Mouse (Mus musculus) erythroblast, embryonic 14.5 days (primary cell): ENCODE measurements around the gene Dnm1. TPM values are rescaled to one million over a fixed set of nuclear protein-coding genes. Genes with fewer than 3 reads are reported as not detected.

Experiments
- H3K27me3 ChIP-seq: 2 replicates; pipeline ENCODE4 v1.6.1; 2012; ENCODE audit warnings: inconsistent platforms; ENCODE audit not compliant: control insufficient read depth
- H3K36me3 ChIP-seq: 2 replicates; pipeline ENCODE4 v1.6.1; 2012; ENCODE audit warnings: mild to moderate bottlenecking, inconsistent platforms; ENCODE audit not compliant: control insufficient read depth
- H3K4me1 ChIP-seq: 2 replicates; pipeline ENCODE4 v1.6.1; 2012; ENCODE audit warnings: inconsistent platforms; ENCODE audit not compliant: control insufficient read depth
- H3K4me3 ChIP-seq: replicated peaks from 2 replicates; pipeline ENCODE3; 2012; ENCODE audit warnings: moderate library complexity, mild to moderate bottlenecking, inconsistent platforms
- H3K9me3 ChIP-seq: 2 replicates; pipeline ENCODE4 v1.6.1; 2012; ENCODE audit warnings: low read length, inconsistent platforms, mixed read lengths; ENCODE audit not compliant: control insufficient read depth
- GATA1 ChIP-seq: IDR thresholded peaks from 2 replicates; pipeline ENCODE4 v1.6.1; 2012; ENCODE audit warnings: low read length, inconsistent platforms, mixed read lengths
- TAL1 ChIP-seq: IDR thresholded peaks from 3 replicates; pipeline ENCODE4 v1.6.1; 2012; ENCODE audit warnings: low read length, inconsistent platforms, mixed read lengths
- polyA plus RNA-seq: library from polyadenylated mRNA; stranded (reverse); fragments of >175 nt; gene quantifications from 2 replicates; pipeline ENCODE4 v1.2.3, GENCODE M21; 2012

The Dnm1 gene
- polyA plus RNA-seq, 1 experiment, result 0.03 TPM

DNA sequence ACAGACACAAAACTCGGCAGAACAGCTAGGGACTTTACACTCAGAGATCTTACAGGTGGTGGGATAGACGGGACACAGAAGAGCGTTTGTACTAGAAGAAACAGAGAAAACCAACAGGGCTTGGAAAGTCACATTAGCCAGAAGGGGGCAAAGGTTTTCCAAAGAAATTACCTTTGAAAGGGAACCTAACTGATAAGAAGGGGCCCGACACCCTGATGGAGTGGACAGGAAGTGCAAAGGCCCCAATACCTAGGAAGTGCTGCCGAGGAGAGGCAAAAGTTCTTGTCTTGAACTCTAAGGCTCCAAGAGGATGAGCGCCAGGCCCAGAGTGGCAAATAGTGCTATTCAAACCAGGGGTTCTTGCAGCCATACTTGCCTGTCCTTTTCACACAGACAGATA lies 698 bp upstream of the Dnm1 start:
- Histone ChIP-seq H3K27me3 (peaks cover 50% of the 10 kb centered on the region), H3K4me3 (no peak overlapping the region), H3K4me1 (peaks cover 15% of the 10 kb centered on the region), H3K36me3 (no peaks in the 10 kb centered on the region), H3K9me3 (no peaks in the 10 kb centered on the region)
- TF ChIP-seq GATA1, result no peak
- TF ChIP-seq TAL1, result no peak

- no peaks in the 10 kb centered on the region for H3K9me3 ChIP-seq
- H3K4me1 ChIP-seq, result peaks cover 15% of the 10 kb centered on the region
- peaks cover 55% of the 10 kb centered on the region for H3K27me3 ChIP-seq
- H3K4me3 ChIP-seq, result peak within 1 kb of the TSS; percentile 59
- no peaks in the 10 kb centered on the region for H3K36me3 ChIP-seq
- TF ChIP-seq TAL1 (no peak), GATA1 (no peak)
Measured at GRCm38 (mm10) chr2:32352151-32353006, 759 bp downstream of the Dnm1 start, which contains the start of gene Ciz1. Gene Ciz1 (plus strand): TSS chr2:32352327.

DNA sequence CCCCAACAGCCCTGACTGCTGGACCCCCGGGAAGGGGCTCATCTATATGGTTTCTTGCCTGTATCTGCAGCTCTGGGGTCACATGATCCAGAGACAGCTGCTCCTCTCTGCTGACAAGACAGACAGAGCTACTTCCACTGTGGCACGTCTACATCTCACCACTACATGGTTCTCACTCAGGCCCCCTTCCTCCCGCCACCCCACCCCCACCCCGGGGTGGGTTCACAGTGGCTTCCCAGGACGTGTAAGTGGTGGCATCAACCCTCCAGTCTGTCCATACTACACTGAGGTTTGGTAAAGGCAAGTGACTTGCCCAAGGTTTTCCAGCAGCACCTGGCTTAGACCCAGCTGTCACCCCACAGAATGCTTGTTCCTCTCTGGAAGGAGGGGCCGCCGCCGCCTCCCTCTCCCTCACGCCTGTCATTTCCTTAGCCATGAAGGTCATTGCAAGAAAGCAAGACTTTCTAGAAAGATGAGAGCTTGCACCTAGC lies 1.6 kb downstream of the Dnm1 start:
- H3K36me3 ChIP-seq, result no peaks in the 10 kb centered on the region
- peaks cover 15% of the 10 kb centered on the region for H3K4me1 ChIP-seq
- H3K27me3 ChIP-seq, result peaks cover 55% of the 10 kb centered on the region
- no peaks in the 10 kb centered on the region for H3K9me3 ChIP-seq
- H3K4me3 ChIP-seq, result no peak overlapping the region
- TF ChIP-seq TAL1, result no peak
- no peak for TF ChIP-seq GATA1

DNA sequence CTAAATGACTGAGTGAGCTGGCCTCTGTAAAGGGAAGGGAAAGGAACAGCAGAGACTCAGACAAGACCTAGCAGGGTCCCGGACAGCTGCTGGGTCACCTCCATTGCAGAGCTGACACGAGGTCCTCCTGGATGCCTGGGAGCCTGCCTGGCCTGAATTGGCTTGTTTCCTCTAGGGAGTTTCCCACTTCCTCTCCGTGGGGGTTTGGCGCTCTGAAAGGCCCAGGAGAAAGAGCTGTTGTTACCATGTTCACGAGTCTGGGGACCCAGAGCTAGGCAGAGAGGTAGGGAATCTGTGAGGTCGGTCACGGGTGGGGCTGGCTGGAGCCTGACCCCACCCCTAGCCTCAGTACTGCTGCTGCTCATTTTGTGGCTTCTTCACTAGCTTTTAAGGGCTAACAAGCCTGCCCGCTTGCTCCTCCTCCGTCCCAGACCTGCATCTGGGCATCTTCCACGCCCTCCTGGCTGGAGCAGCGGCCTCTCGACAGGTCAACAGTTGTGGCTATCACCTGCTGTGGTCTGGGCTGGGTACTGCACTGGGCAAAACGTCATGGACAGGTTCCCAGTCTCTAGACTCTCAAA lies 2.6 kb downstream of the Dnm1 start:
- H3K36me3 ChIP-seq, result no peaks in the 10 kb centered on the region
- no peak overlapping the region for H3K4me3 ChIP-seq
- H3K27me3 ChIP-seq, result peaks cover 55% of the 10 kb centered on the region
- no peaks in the 10 kb centered on the region for H3K9me3 ChIP-seq
- TF ChIP-seq TAL1 (no peak), GATA1 (no peak)
- peaks cover 15% of the 10 kb centered on the region for H3K4me1 ChIP-seq

DNA sequence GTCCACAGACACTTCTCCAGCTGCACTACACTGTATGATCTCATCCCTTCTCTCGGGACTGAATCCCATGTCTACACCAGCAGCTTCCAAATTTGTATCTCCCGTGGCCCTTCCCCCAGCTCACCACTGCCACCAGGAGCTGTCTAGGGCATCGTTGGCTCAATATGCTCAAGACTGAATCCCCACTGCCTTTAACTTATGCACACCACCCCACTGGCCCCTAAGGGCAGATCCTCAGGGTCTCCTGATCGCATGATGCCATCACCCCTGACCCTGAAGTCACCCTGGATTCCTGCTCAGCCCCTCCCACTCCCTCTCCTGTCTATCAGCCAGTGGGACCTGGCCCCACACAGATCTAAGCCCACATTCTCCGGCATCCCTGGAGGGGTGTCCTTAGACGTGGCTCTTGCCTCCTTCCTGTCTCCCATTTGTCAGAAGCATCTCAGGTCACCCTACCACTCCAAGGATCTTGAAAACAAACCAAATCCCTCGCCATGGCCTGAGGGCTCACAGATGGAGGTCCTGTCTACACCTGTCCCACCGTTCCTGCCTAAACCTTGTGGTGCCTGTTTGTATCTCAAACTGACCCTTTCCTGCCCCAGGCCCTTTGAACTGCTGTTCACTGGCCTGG lies 3.4 kb downstream of the Dnm1 start:
- no peaks in the 10 kb centered on the region for H3K36me3 ChIP-seq
- no peak overlapping the region for H3K4me3 ChIP-seq
- peaks cover 57% of the 10 kb centered on the region for H3K27me3 ChIP-seq
- no peak for TF ChIP-seq TAL1
- H3K9me3 ChIP-seq, result no peaks in the 10 kb centered on the region
- H3K4me1 ChIP-seq, result peaks cover 15% of the 10 kb centered on the region

- peaks cover 55% of the 10 kb centered on the region for H3K27me3 ChIP-seq
- H3K36me3 ChIP-seq, result no peaks in the 10 kb centered on the region
- H3K4me3 ChIP-seq, result no peak overlapping the region
- peaks cover 8% of the 10 kb centered on the region for H3K4me1 ChIP-seq
- no peaks in the 10 kb centered on the region for H3K9me3 ChIP-seq
- TF ChIP-seq GATA1 (no peak), TAL1 (no peak)
Measured at GRCm38 (mm10) chr2:32348311-32348710, 4.8 kb downstream of the Dnm1 start.

DNA sequence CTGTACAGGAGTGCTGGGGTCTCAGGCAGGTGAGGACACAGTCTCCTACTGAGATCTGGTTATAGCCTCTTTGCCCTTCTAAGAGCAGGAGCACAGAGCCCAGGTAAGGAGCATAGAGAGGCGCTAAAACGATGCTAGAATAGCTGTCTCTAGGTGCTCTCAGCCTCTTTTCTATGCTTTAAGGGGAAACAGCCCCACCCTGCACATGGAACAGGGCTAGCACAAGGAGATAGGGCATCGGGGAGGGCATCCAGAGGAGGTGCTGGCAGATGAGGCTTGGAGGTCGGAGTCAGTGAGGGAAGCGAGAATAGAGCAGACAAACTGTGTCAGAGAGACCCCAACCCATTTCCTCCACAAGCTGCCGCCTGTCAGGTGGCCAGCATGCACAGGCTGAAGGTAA lies 6.1 kb downstream of the Dnm1 start:
- H3K36me3 ChIP-seq, result no peaks in the 10 kb centered on the region
- H3K27me3 ChIP-seq, result peaks cover 42% of the 10 kb centered on the region
- no peaks in the 10 kb centered on the region for H3K4me1 ChIP-seq
- TF ChIP-seq GATA1 (no peak), TAL1 (no peak)
- no peaks in the 10 kb centered on the region for H3K9me3 ChIP-seq
- no peak overlapping the region for H3K4me3 ChIP-seq

DNA sequence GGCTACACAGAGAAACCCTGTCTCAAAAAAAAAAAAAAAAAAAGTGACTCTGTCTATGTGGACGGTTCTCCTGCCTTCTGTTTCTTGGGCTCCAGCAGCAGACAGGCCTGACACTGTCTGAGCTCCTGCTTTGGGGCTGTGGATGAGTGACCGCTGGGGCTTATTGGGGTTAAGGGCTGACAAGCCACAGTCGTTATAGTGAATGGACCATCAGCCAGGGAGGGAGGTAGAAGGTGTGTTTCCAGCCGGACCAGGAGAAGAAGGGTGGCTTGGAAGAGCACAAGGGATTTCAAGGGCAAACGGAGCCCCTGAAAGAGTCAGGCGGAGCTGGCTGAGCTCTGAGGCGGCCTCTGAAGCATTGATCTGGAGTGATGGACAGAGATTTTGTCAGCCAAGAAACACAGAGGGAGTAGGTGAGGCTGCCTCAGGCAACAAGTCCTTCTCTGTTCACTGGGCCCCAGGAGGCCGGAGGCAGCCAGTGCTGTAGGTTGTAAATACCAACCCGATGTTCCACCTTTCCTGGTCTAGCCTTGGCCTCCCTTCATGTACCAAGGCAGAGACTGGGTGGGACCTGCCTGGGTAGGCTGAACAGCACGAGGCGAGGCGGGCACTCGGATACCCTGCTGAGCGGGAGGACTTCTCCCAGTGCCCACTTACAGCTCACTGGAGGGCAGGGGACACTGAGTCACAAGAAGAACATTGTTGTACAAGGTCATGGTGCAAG lies 8.4 kb downstream of the Dnm1 start:
- TF ChIP-seq TAL1 (no peak), GATA1 (no peak)
- peaks cover 22% of the 10 kb centered on the region for H3K27me3 ChIP-seq
- no peak overlapping the region for H3K4me3 ChIP-seq
- no peaks in the 10 kb centered on the region for H3K4me1 ChIP-seq
- H3K36me3 ChIP-seq, result no peaks in the 10 kb centered on the region
- H3K9me3 ChIP-seq, result no peaks in the 10 kb centered on the region
